Comparison of ENCODE assay signal across 10 mouse cellular contexts in genomic region chr19:5257140-5257539, GRCm38 (mm10). TPM values are rescaled to one million over a fixed set of nuclear protein-coding genes. Genes with fewer than 3 reads are reported as not detected.
DNase-seq lines count a peak whose midpoint lies in the region; ATAC-seq and TF ChIP-seq lines count a peak whose summit lies in the region.
"Had no signal": no experiment of that assay in that cellular context is flagged by ENCODE, and none has a peak within 500 bp of the region (broad histone marks: within the 10 kb centered on the region; RNA-seq: fewer than 3 reads in every experiment).

No protein-coding gene starts in this region.

- peaks cover 12% of the 10 kb centered on the region; the same call in 1 of the 2 replicates for H3K4me1 ChIP-seq in liver, embryonic 15.5 days (replicated peaks)
- 0 out of 2 replicates have a peak, but pooled peaks cover 7% of the 10 kb centered on the region for H3K4me1 ChIP-seq in liver, embryonic 11.5 days (replicated peaks; ENCODE audit: control insufficient read depth, insufficient read depth, low read length)
- H3K4me1 ChIP-seq in bone marrow macrophage, adult 2 months (ENCODE audit: control insufficient read depth, insufficient read depth, low read length), result peaks cover 18% of the 10 kb centered on the region
- H3K4me1 ChIP-seq in hindbrain, postnatal 0 days (ENCODE audit: insufficient read depth, low read length), result no peaks in the 10 kb centered on the region
- H3K4me1 ChIP-seq: limb, embryonic 13.5 days had no signal

- H3K9me3 ChIP-seq in liver, embryonic 15.5 days (replicated peaks), result no peaks in the 10 kb centered on the region
- H3K9me3 ChIP-seq in liver, embryonic 11.5 days (ENCODE audit: control insufficient read depth, low read length), result no peaks in the 10 kb centered on the region
- no peaks in the 10 kb centered on the region for H3K9me3 ChIP-seq in hindbrain, postnatal 0 days (ENCODE audit: low read length)
- H3K9me3 ChIP-seq: limb, embryonic 13.5 days had no signal

- no peak for TF ChIP-seq POLR2A in bone marrow macrophage, adult 2 months (IDR thresholded peaks at IDR 0.05; ENCODE audit: borderline replicate concordance, low read depth, low read length)

- H3K27me3 ChIP-seq in liver, embryonic 15.5 days, result no peaks in the 10 kb centered on the region
- no peaks in the 10 kb centered on the region for H3K27me3 ChIP-seq in liver, embryonic 11.5 days (replicated peaks; ENCODE audit: control insufficient read depth, insufficient read depth, low read length)
- no peaks in the 10 kb centered on the region for H3K27me3 ChIP-seq in hindbrain, postnatal 0 days (ENCODE audit: insufficient read depth, low read length)
- H3K27me3 ChIP-seq: limb, embryonic 13.5 days had no signal

- no peak for DNase-seq in liver, embryonic 11.5 days (ENCODE audit: low spot score)
- peak; percentile 52 to 66 for DNase-seq in thymus, postnatal 10 days (ENCODE audit: low spot score in 2 of 2)
- DNase-seq in hindbrain, postnatal 0 days (ENCODE audit: low spot score), result no peak
- DNase-seq in gastrocnemius, postnatal 36 days, result no peak
- no peak for DNase-seq in kidney, postnatal 36 days
- DNase-seq: adrenal gland, postnatal 25 days had no signal

- no peak for ATAC-seq in liver, embryonic 15.5 days (ENCODE audit: insufficient read depth)
- ATAC-seq in liver, embryonic 11.5 days (replicated peaks; ENCODE audit: low FRiP score), result no peak
- ATAC-seq in megakaryocyte, adult 5-6 weeks (ENCODE audit: poor library complexity, severe bottlenecking), result peak; percentile 98
- no peak for ATAC-seq in hindbrain, postnatal 0 days

- intact Hi-C loops in gastrocnemius, postnatal 36 days (cut with DNase I), result no loop called here

- no peak for TF ChIP-seq CTCF in bone marrow macrophage, adult 2 months (IDR thresholded peaks at IDR 0.05; ENCODE audit: low read depth, low read length)
- TF ChIP-seq CTCF in hindbrain, postnatal 0 days (IDR thresholded peaks at IDR 0.05; ENCODE audit: low read depth), result no peak

- no peak overlapping the region for H3K9ac ChIP-seq in liver, embryonic 15.5 days
- H3K9ac ChIP-seq in liver, embryonic 11.5 days (ENCODE audit: low read depth, low read length), result no peak overlapping the region
- H3K9ac ChIP-seq in hindbrain, postnatal 0 days (replicated peaks; ENCODE audit: low read length), result no peak overlapping the region
- H3K9ac ChIP-seq: limb, embryonic 13.5 days had no signal

- H3K27ac ChIP-seq in liver, embryonic 15.5 days (replicated peaks), result 0 out of 2 replicates have a peak overlapping the region, but pooled peaks have one; percentile 38
- no peak overlapping the region for H3K27ac ChIP-seq in liver, embryonic 11.5 days (ENCODE audit: low read depth, low read length)
- peak overlapping the region; percentile 83 for H3K27ac ChIP-seq in bone marrow macrophage, adult 2 months (ENCODE audit: insufficient read depth, low read depth, low read length)
- H3K27ac ChIP-seq in hindbrain, postnatal 0 days, result no peak overlapping the region
- H3K27ac ChIP-seq: limb, embryonic 13.5 days had no signal

- H3K4me2 ChIP-seq in liver, embryonic 15.5 days, result no peak overlapping the region
- H3K4me2 ChIP-seq in liver, embryonic 11.5 days, result no peak overlapping the region
- H3K4me2 ChIP-seq in hindbrain, postnatal 0 days (ENCODE audit: low read depth, low read length), result no peak overlapping the region
- H3K4me2 ChIP-seq: limb, embryonic 13.5 days had no signal

- WGBS in liver, embryonic 15.5 days (ENCODE audit: insufficient replicate concordance), result 7% methylated on average over 3 of the region's 3 CpGs
- WGBS in liver, embryonic 11.5 days, result 25% methylated on average over 3 of the region's 3 CpGs
- WGBS in hindbrain, postnatal 0 days, result 57% methylated on average over 3 of the region's 3 CpGs

- H3K36me3 ChIP-seq in liver, embryonic 15.5 days (replicated peaks), result no peaks in the 10 kb centered on the region
- no peaks in the 10 kb centered on the region for H3K36me3 ChIP-seq in liver, embryonic 11.5 days (ENCODE audit: control insufficient read depth, insufficient read depth, low read length)
- no peaks in the 10 kb centered on the region for H3K36me3 ChIP-seq in hindbrain, postnatal 0 days (ENCODE audit: insufficient read depth, low read length)

- no peak overlapping the region for H3K4me3 ChIP-seq in liver, embryonic 15.5 days (replicated peaks)
- H3K4me3 ChIP-seq in liver, embryonic 11.5 days (ENCODE audit: low read depth, low read length), result no peak overlapping the region
- H3K4me3 ChIP-seq in bone marrow macrophage, adult 2 months (ENCODE audit: insufficient read depth, low read length), result no peak overlapping the region
- no peak overlapping the region for H3K4me3 ChIP-seq in hindbrain, postnatal 0 days (ENCODE audit: low read length)
- H3K4me3 ChIP-seq: limb, embryonic 13.5 days had no signal

RNA-seq across cellular contexts. Expression of gene Pacs1, which starts 15.8 kb away (rescaled TPM):
- 8.6 TPM in 2 replicates for polyA plus RNA-seq in liver, embryonic 15.5 days (2015; fragmentation: Nextera tagmentation; extraction: Ambion mirVana)
- polyA plus RNA-seq in liver, embryonic 11.5 days (2014; fragmentation: Nextera tagmentation; extraction: Ambion mirVana), result 27.0 and 30.3 TPM in 2 replicates
- polyA plus RNA-seq in bone marrow macrophage, adult 2 months (2012; ENCODE audit: insufficient read depth, insufficient read length, missing spikeins), result 25.2 and 32.7 TPM in 2 replicates
- 45.4 and 45.7 TPM in 2 replicates for total RNA-seq in megakaryocyte, adult 5-6 weeks (2015)
- 14.2 and 25.4 TPM in 2 replicates for total RNA-seq in megakaryocyte, adult 5-6 weeks (2017)
- total RNA-seq in hindbrain, postnatal 0 days (2014; rRNA removed), result 60.3 and 63.6 TPM in 2 replicates
- 33.1 and 41.0 TPM in 2 replicates for polyA plus RNA-seq in hindbrain, postnatal 0 days (2015; fragmentation: Nextera tagmentation; extraction: Ambion mirVana)
- total RNA-seq in gastrocnemius, postnatal 36 days (2021), result 1 to 10 TPM; 5.0 to 6.3 TPM

RNA-seq across cellular contexts. Expression of gene Sf3b2, which starts 38.1 kb away (rescaled TPM):
- polyA plus RNA-seq in liver, embryonic 15.5 days (2015; fragmentation: Nextera tagmentation; extraction: Ambion mirVana), result 113 and 114 TPM in 2 replicates
- polyA plus RNA-seq in liver, embryonic 11.5 days (2014; fragmentation: Nextera tagmentation; extraction: Ambion mirVana), result 285 and 290 TPM in 2 replicates
- polyA plus RNA-seq in bone marrow macrophage, adult 2 months (2012; ENCODE audit: insufficient read depth, insufficient read length, missing spikeins), result 141 and 143 TPM in 2 replicates
- total RNA-seq in megakaryocyte, adult 5-6 weeks (2015), result 109 TPM in 2 replicates
- total RNA-seq in megakaryocyte, adult 5-6 weeks (2017), result 240 and 249 TPM in 2 replicates
- total RNA-seq in hindbrain, postnatal 0 days (2014; rRNA removed), result 266 and 341 TPM in 2 replicates
- 322 and 334 TPM in 2 replicates for polyA plus RNA-seq in hindbrain, postnatal 0 days (2015; fragmentation: Nextera tagmentation; extraction: Ambion mirVana)
- 10 to 100 TPM; 63.4 to 65.9 TPM for total RNA-seq in gastrocnemius, postnatal 36 days (2021)

RNA-seq across cellular contexts. Expression of gene Gal3st3, which starts 41.0 kb away (rescaled TPM):
- polyA plus RNA-seq in liver, embryonic 15.5 days (2015; fragmentation: Nextera tagmentation; extraction: Ambion mirVana), result 0.06 and 0.09 TPM in 2 replicates
- 1.6 and 2.1 TPM in 2 replicates for polyA plus RNA-seq in liver, embryonic 11.5 days (2014; fragmentation: Nextera tagmentation; extraction: Ambion mirVana)
- polyA plus RNA-seq in bone marrow macrophage, adult 2 months (2012; ENCODE audit: insufficient read depth, insufficient read length, missing spikeins), result not detected in 2 replicates
- total RNA-seq in megakaryocyte, adult 5-6 weeks (2015), result not detected in 2 replicates
- not detected in 2 replicates for total RNA-seq in megakaryocyte, adult 5-6 weeks (2017)
- 25.0 and 27.3 TPM in 2 replicates for total RNA-seq in hindbrain, postnatal 0 days (2014; rRNA removed)
- polyA plus RNA-seq in hindbrain, postnatal 0 days (2015; fragmentation: Nextera tagmentation; extraction: Ambion mirVana), result 26.9 and 31.9 TPM in 2 replicates
- total RNA-seq in gastrocnemius, postnatal 36 days (2021), result under 1 TPM in 1 of 2 experiments, not detected in 1; 0.10 TPM
- total RNA-seq: adrenal gland, postnatal 25 days had no signal

Comparison
In these comparisons a context has a peak if more than half of its experiments do, and no peak if none do; other contexts are left out.
1. H3K27ac ChIP-seq: peak in liver, embryonic 15.5 days (single experiment) and bone marrow macrophage, adult 2 months (single experiment); none in liver, embryonic 11.5 days (single experiment) and hindbrain, postnatal 0 days (single experiment).
2. DNase-seq: peak in thymus, postnatal 10 days (2 of 2); none in liver, embryonic 11.5 days (single experiment), hindbrain, postnatal 0 days (single experiment), gastrocnemius, postnatal 36 days (0 of 2) and kidney, postnatal 36 days (0 of 2).